Mouse (Mus musculus) heart, embryonic 12.5 days (tissue): Measurements from ENCODE around the gene Dab1. TPM values are rescaled to one million over a fixed set of nuclear protein-coding genes. Genes with fewer than 3 reads are reported as not detected.

ENCODE experiments used
- ATAC-seq: fragments of 200-750 bp; cut with Nextera tagmentation; 2 replicates; pipeline ENCODE4 v1.8.0; 2017; ENCODE audit warnings: moderate TSS enrichment, moderate library complexity; ENCODE audit not compliant: insufficient number of reproducible peaks, low FRiP score
- H3K27ac ChIP-seq: fragments of 300-500 bp; sonication (generic); 2 replicates; pipeline ENCODE4 v1.5.1; 2016; ENCODE audit warnings: mild to moderate bottlenecking, moderate library complexity; ENCODE audit not compliant: poor library complexity, severe bottlenecking
- H3K27me3 ChIP-seq: fragments of 300-500 bp; sonication (generic); replicated peaks from 2 replicates; pipeline ENCODE4 v1.6.1; 2016; ENCODE audit warnings: mild to moderate bottlenecking, moderate library complexity
- H3K36me3 ChIP-seq: fragments of 300-500 bp; sonication (generic); 2 replicates; pipeline ENCODE4 v1.6.1; 2016; ENCODE audit warnings: mild to moderate bottlenecking, moderate library complexity
- H3K4me1 ChIP-seq: fragments of 300-500 bp; sonication (generic); replicated peaks from 2 replicates; pipeline ENCODE4 v1.6.1; 2016; ENCODE audit warnings: mild to moderate bottlenecking
- H3K4me2 ChIP-seq: fragments of 300-500 bp; sonication (generic); 2 replicates; pipeline ENCODE4 v1.6.1; 2016; ENCODE audit warnings: mild to moderate bottlenecking, moderate library complexity
- H3K4me3 ChIP-seq: fragments of 300-500 bp; sonication (generic); 2 replicates; pipeline ENCODE4 v1.5.1; 2016; ENCODE audit warnings: mild to moderate bottlenecking
- H3K9ac ChIP-seq: fragments of 300-500 bp; sonication (generic); 2 replicates; pipeline ENCODE4 v1.6.1; 2016; ENCODE audit warnings: mild to moderate bottlenecking, moderate library complexity
- H3K9me3 ChIP-seq: fragments of 300-500 bp; sonication (generic); replicated peaks from 2 replicates; pipeline ENCODE4 v1.6.1; 2016; ENCODE audit warnings: mild to moderate bottlenecking, moderate library complexity
- WGBS: fragments of 180-500 bp; shearing (Covaris S2); methylation state at CpG from one replicate; pipeline ENCODE4 v1.1.7; 2016; 5-methylcytosine and 5-hydroxymethylcytosine counted together
- polyA plus RNA-seq: library from polyadenylated mRNA; unstranded; fragments of >200 nt; fragmentation: Nextera tagmentation; extraction: Ambion mirVana; gene quantifications from 2 replicates; pipeline ENCODE4 v1.2.1, GENCODE M21; 2016

Gene Dab1
- polyA plus RNA-seq, 1 experiment from 2014 or later: 1.0 TPM

GRCm38 (mm10) chr4:103838377-103838776 lies 219.2 kb downstream of the Dab1 start:
- H3K9me3 ChIP-seq: no peaks in the 10 kb centered on the region
- no peak overlapping the region for H3K27ac ChIP-seq
- 44% methylated on average over 5 of the region's 5 CpGs for WGBS
- H3K9ac ChIP-seq: no peak overlapping the region
- no peak for ATAC-seq
- H3K27me3 ChIP-seq: no peaks in the 10 kb centered on the region
- no peaks in the 10 kb centered on the region for H3K36me3 ChIP-seq
- H3K4me3 ChIP-seq: no peak overlapping the region
- H3K4me2 ChIP-seq: no peak overlapping the region
- no peaks in the 10 kb centered on the region for H3K4me1 ChIP-seq

DNA sequence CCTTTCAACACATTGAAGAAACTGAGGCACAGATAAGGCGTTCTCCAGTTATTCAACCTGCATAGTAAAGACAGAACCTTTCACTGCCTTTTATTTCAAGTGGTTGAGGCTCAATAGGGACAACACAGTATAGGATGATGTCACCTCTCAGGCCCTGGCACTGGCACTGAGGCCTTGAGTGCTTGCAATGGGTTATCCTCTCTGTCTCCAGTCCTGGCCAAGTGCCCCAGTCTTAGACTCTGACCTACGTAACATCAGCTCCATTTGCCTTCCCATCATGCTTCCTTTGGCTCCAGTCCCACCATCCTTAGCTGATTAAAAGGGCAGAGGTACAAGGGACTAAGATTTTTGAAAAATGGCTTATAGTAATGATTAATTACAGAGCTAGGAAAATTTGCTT lies 220.4 kb downstream of the Dab1 start:
- Histone ChIP-seq H3K36me3 (no peaks in the 10 kb centered on the region), H3K4me1 (no peaks in the 10 kb centered on the region), H3K27me3 (no peaks in the 10 kb centered on the region), H3K9ac (no peak overlapping the region), H3K27ac (no peak overlapping the region), H3K4me3 (no peak overlapping the region), H3K9me3 (no peaks in the 10 kb centered on the region), H3K4me2 (no peak overlapping the region)
- 68% methylated on average over 2 of the region's 2 CpGs for WGBS
- no peak for ATAC-seq

DNA sequence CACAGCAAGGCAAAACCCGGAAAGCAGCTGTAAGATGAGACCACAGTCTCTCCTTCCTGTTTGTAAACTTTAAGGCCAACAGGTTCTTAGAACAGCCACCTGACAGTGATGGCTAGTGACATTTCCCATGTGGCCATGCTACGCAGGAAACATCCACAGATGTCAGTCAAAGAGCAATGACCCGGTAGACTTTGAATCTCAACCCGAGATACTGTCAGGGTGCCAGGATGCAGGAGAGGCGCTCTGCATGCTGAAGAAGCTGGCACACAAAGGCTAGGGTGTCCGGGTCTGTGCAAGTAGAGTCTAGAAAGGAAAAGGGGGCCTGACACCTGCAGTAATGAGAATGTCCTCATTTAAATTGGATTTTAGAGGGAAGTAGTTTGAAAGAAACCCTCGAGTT lies 222.0 kb downstream of the Dab1 start:
- H3K27ac ChIP-seq: no peak overlapping the region
- H3K36me3 ChIP-seq: no peaks in the 10 kb centered on the region
- no peak overlapping the region for H3K9ac ChIP-seq
- no peaks in the 10 kb centered on the region for H3K4me1 ChIP-seq
- no peak for ATAC-seq
- no peak overlapping the region for H3K4me3 ChIP-seq
- WGBS: 54% methylated on average over 7 of the region's 7 CpGs
- H3K4me2 ChIP-seq: no peak overlapping the region
- H3K27me3 ChIP-seq: no peaks in the 10 kb centered on the region
- no peaks in the 10 kb centered on the region for H3K9me3 ChIP-seq

GRCm38 (mm10) chr4:103844635-103845034 lies 225.5 kb downstream of the Dab1 start:
- Histone ChIP-seq H3K9me3 (no peaks in the 10 kb centered on the region), H3K27me3 (no peaks in the 10 kb centered on the region), H3K4me2 (no peak overlapping the region), H3K27ac (no peak overlapping the region), H3K4me1 (no peaks in the 10 kb centered on the region), H3K4me3 (no peak overlapping the region), H3K9ac (no peak overlapping the region), H3K36me3 (no peaks in the 10 kb centered on the region)
- 58% methylated on average over 7 of the region's 7 CpGs for WGBS
- no peak for ATAC-seq

GRCm38 (mm10) chr4:103857173-103857572 lies 238.0 kb downstream of the Dab1 start:
- Histone ChIP-seq H3K9me3 (no peaks in the 10 kb centered on the region), H3K27me3 (no peaks in the 10 kb centered on the region), H3K27ac (no peak overlapping the region), H3K4me1 (no peaks in the 10 kb centered on the region), H3K9ac (no peak overlapping the region), H3K4me3 (no peak overlapping the region), H3K36me3 (no peaks in the 10 kb centered on the region), H3K4me2 (no peak overlapping the region)
- ATAC-seq: no peak
- 9% methylated on average over 1 of the region's 1 CpGs for WGBS

DNA sequence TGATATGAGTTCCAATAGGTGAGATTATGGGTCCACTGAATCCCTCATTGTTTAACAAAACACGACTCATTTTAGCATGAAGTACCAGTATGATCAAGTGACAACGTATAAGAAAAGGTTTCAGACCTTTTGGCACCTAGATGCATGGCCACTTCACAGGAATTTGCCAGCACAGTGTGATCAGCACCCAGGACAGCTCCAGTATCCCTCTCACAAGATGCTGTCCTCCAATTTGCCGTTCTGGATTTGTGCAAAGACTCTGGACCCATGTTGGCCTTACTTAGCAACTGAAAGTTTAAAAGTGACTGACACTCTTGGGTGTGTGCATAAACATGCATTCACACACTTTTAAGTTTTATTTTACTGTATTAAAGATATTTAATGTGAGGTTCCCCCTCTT lies 256.4 kb downstream of the Dab1 start:
- Histone ChIP-seq H3K27me3 (no peaks in the 10 kb centered on the region), H3K36me3 (no peaks in the 10 kb centered on the region), H3K4me2 (no peak overlapping the region), H3K9ac (no peak overlapping the region), H3K4me3 (no peak overlapping the region), H3K27ac (no peak overlapping the region), H3K9me3 (no peaks in the 10 kb centered on the region), H3K4me1 (no peaks in the 10 kb centered on the region)
- no peak for ATAC-seq
- 18% methylated on average over 3 of the region's 3 CpGs for WGBS

- no peak overlapping the region for H3K4me3 ChIP-seq
- H3K9ac ChIP-seq: no peak overlapping the region
- H3K27ac ChIP-seq: no peak overlapping the region
- H3K27me3 ChIP-seq: no peaks in the 10 kb centered on the region
- no peak overlapping the region for H3K4me2 ChIP-seq
- ATAC-seq: no peak
- no peaks in the 10 kb centered on the region for H3K4me1 ChIP-seq
- no peaks in the 10 kb centered on the region for H3K9me3 ChIP-seq
- H3K36me3 ChIP-seq: no peaks in the 10 kb centered on the region
- 83% methylated on average over 4 of the region's 4 CpGs for WGBS
These were observed 259.7 kb downstream of the Dab1 start for GRCm38 (mm10) chr4:103878841-103879240.

DNA sequence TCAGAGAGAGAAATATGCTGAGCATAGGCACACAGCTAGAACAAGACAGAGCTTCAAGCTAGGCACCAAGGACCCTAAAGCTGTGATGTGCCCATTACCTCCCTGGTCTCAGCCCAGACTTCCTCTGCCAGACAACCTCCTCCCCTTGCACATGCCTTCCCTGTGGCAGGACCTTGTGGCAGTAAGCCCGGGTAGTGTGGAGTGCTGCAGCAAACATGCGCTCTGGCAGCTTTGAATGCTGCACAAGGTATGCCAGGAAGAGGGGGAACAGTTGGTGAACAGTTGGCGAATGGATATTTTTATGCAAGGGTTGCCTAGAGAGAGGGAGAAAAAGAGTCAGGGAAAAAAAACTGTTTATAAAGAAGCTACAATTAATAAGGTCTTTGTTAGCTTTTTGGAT lies 262.5 kb downstream of the Dab1 start:
- Histone ChIP-seq H3K4me3 (no peak overlapping the region), H3K27ac (no peak overlapping the region), H3K36me3 (no peaks in the 10 kb centered on the region), H3K4me2 (no peak overlapping the region), H3K9me3 (no peaks in the 10 kb centered on the region), H3K27me3 (no peaks in the 10 kb centered on the region), H3K4me1 (no peaks in the 10 kb centered on the region), H3K9ac (no peak overlapping the region)
- 73% methylated on average over 3 of the region's 3 CpGs for WGBS
- no peak for ATAC-seq

DNA sequence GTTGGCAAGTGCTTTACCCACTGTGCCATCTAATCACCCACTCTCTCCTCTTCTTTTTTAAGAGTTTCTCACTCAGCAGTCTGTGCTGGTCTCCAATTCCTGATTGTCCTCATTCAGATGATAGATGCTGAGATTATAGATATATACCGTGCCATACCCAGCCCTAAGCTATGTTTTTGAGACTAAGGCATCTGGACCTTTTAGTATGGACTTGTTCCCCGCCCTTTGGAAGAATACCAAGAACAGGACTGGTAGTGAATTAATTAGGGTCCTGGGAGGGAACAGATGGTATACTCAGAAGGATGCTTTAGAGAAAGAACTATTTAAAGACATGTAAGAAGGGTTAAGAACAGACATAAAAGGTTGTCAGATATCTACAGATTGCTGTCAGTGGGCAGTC lies 268.9 kb downstream of the Dab1 start:
- 63% methylated on average over 2 of the region's 2 CpGs for WGBS
- no peaks in the 10 kb centered on the region for H3K9me3 ChIP-seq
- H3K9ac ChIP-seq: no peak overlapping the region
- no peak overlapping the region for H3K4me3 ChIP-seq
- H3K27me3 ChIP-seq: no peaks in the 10 kb centered on the region
- no peaks in the 10 kb centered on the region for H3K36me3 ChIP-seq
- no peak overlapping the region for H3K27ac ChIP-seq
- no peak for ATAC-seq
- H3K4me2 ChIP-seq: no peak overlapping the region
- no peaks in the 10 kb centered on the region for H3K4me1 ChIP-seq

- no peak overlapping the region for H3K4me2 ChIP-seq
- no peak overlapping the region for H3K27ac ChIP-seq
- ATAC-seq: no peak
- no peak overlapping the region for H3K9ac ChIP-seq
- 84% methylated on average over 3 of the region's 3 CpGs for WGBS
- H3K4me3 ChIP-seq: no peak overlapping the region
- no peaks in the 10 kb centered on the region for H3K4me1 ChIP-seq
- no peaks in the 10 kb centered on the region for H3K36me3 ChIP-seq
- H3K27me3 ChIP-seq: no peaks in the 10 kb centered on the region
- H3K9me3 ChIP-seq: no peaks in the 10 kb centered on the region
These were observed 270.0 kb downstream of the Dab1 start for GRCm38 (mm10) chr4:103889110-103889509.

GRCm38 (mm10) chr4:103896806-103897205 lies 277.6 kb downstream of the Dab1 start:
- H3K4me2 ChIP-seq: no peak overlapping the region
- WGBS: 77% methylated on average over 4 of the region's 4 CpGs

DNA sequence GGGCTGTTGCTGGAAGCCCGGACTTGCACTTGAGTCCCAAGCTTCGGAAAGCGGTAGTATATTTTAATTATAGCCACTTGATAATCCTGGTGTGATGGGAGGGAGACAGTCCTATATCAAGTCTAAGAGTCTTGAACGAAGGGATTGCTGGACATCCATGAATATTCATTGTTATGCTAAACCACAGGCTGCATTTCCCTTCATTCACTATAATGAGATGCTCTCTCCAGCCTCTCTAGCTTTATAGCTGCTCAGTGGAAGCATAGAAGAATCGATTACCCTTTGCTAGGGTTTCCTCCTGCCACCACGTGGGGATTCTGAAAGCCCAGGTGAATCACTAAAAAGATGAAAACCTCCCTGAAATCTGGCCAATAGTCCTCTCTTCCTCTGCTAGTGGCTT lies 278.5 kb downstream of the Dab1 start:
- H3K9ac ChIP-seq: no peak overlapping the region
- ATAC-seq: no peak
- H3K27me3 ChIP-seq: no peaks in the 10 kb centered on the region
- H3K9me3 ChIP-seq: no peaks in the 10 kb centered on the region
- H3K4me3 ChIP-seq: no peak overlapping the region
- no peaks in the 10 kb centered on the region for H3K36me3 ChIP-seq
- H3K27ac ChIP-seq: no peak overlapping the region
- no peaks in the 10 kb centered on the region for H3K4me1 ChIP-seq
- 77% methylated on average over 6 of the region's 6 CpGs for WGBS
- no peak overlapping the region for H3K4me2 ChIP-seq

More at GRCm38 (mm10) chr4:103896806-103897205, 277.6 kb downstream of the Dab1 start:
- Histone ChIP-seq H3K27ac (no peak overlapping the region), H3K36me3 (no peaks in the 10 kb centered on the region), H3K9me3 (no peaks in the 10 kb centered on the region), H3K4me1 (no peaks in the 10 kb centered on the region), H3K9ac (no peak overlapping the region), H3K4me3 (no peak overlapping the region), H3K27me3 (no peaks in the 10 kb centered on the region)
- ATAC-seq: no peak
